Mouse (Mus musculus) gonadal fat pad, adult 2 months (tissue): ENCODE data around the gene Tceanc2. TPM values are rescaled to one million over a fixed set of nuclear protein-coding genes. Genes with fewer than 3 reads are reported as not detected.
A peak's percentile ranks its signal among the peaks of the same experiment; 100 is the strongest.

ENCODE experiments used
- DNase-seq: peaks from one replicate; pipeline ENCODE4 v3.0.0-alpha.2; 2012; ENCODE audit warnings: low read depth
- polyA plus RNA-seq: library from polyadenylated mRNA; depleted of rRNA; stranded (reverse); fragments of >200 nt; gene quantifications from 2 replicates; pipeline ENCODE4 v1.2.3, GENCODE M21; 2012; rRNA removed

Tceanc2 gene
- polyA plus RNA-seq = 6.9 and 8.1 TPM in 2 replicates

- no peak for DNase-seq
Observed at GRCm38 (mm10) chr4:107178830-107179490, at the start of gene Tceanc2. Tceanc2 (minus strand) TSS chr4:107179116.

- no peak for DNase-seq
Observed at GRCm38 (mm10) chr4:107226313-107226712, 47.4 kb upstream of the Tceanc2 start.

- DNase-seq = peak; percentile 27
Observed at GRCm38 (mm10) chr4:107223225-107224204, 44.6 kb upstream of the Tceanc2 start.

GRCm38 (mm10) chr4:107221524-107221923 is 42.6 kb upstream of the Tceanc2 start:
- no peak for DNase-seq

GRCm38 (mm10) chr4:107217574-107217973 is 38.7 kb upstream of the Tceanc2 start:
- DNase-seq = no peak

GRCm38 (mm10) chr4:107213279-107214011 is 34.5 kb upstream of the Tceanc2 start:
- DNase-seq = no peak

GRCm38 (mm10) chr4:107211936-107212335 is 33.0 kb upstream of the Tceanc2 start:
- DNase-seq = no peak

- DNase-seq = no peak
Observed at GRCm38 (mm10) chr4:107211465-107211864, 32.5 kb upstream of the Tceanc2 start.

GRCm38 (mm10) chr4:107210483-107211097 is 31.7 kb upstream of the Tceanc2 start:
- DNase-seq = no peak

- no peak for DNase-seq
Observed at GRCm38 (mm10) chr4:107208880-107209279, 30.0 kb upstream of the Tceanc2 start, which contains the start of gene Ldlrad1. Ldlrad1 (plus strand) TSS chr4:107209180.

- no peak for DNase-seq
Observed at GRCm38 (mm10) chr4:107207016-107207415, 28.1 kb upstream of the Tceanc2 start.

GRCm38 (mm10) chr4:107203001-107203400 is 24.1 kb upstream of the Tceanc2 start:
- no peak for DNase-seq

GRCm38 (mm10) chr4:107201779-107202178 is 22.9 kb upstream of the Tceanc2 start:
- no peak for DNase-seq

- no peak for DNase-seq
Observed at GRCm38 (mm10) chr4:107198072-107198471, 19.2 kb upstream of the Tceanc2 start.

GRCm38 (mm10) chr4:107196454-107196853 is 17.5 kb upstream of the Tceanc2 start:
- no peak for DNase-seq

GRCm38 (mm10) chr4:107193841-107194240 is 14.9 kb upstream of the Tceanc2 start:
- DNase-seq = no peak

GRCm38 (mm10) chr4:107185703-107186102 is 6.8 kb upstream of the Tceanc2 start:
- DNase-seq = no peak

GRCm38 (mm10) chr4:107183203-107183602 is 4.3 kb upstream of the Tceanc2 start:
- DNase-seq = no peak

- DNase-seq = no peak
Observed at GRCm38 (mm10) chr4:107182796-107183195, 3.9 kb upstream of the Tceanc2 start.

GRCm38 (mm10) chr4:107181866-107182265 is 3.0 kb upstream of the Tceanc2 start:
- no peak for DNase-seq

- no peak for DNase-seq
Observed at GRCm38 (mm10) chr4:107180746-107181145, 1.8 kb upstream of the Tceanc2 start.
